8 mouse cellular contexts compared by ENCODE assay signal in genomic region chr6:136548796-136549195, GRCm38 (mm10). TPM values are rescaled to one million over a fixed set of nuclear protein-coding genes. Genes with fewer than 3 reads are reported as not detected.
A peak's percentile ranks its signal among the peaks of the same experiment; 100 is the strongest.
DNase-seq lines count a peak whose midpoint lies in the region; ATAC-seq and TF ChIP-seq lines count a peak whose summit lies in the region.

No protein-coding gene starts in this region.

- H3K27me3 ChIP-seq in lung, embryonic 16.5 days (ENCODE audit: control insufficient read depth, insufficient read depth, low read depth, low read length), result no peaks in the 10 kb centered on the region
- H3K27me3 ChIP-seq in intestine, embryonic 16.5 days (replicated peaks; ENCODE audit: control insufficient read depth, insufficient read depth, low read length), result no peaks in the 10 kb centered on the region
- H3K27me3 ChIP-seq in stomach, postnatal 0 days (ENCODE audit: control insufficient read depth, insufficient read depth, low read length), result no peaks in the 10 kb centered on the region

- H3K4me3 ChIP-seq in gastrocnemius, adult 2 months, result no peak overlapping the region
- H3K4me3 ChIP-seq in lung, embryonic 16.5 days (ENCODE audit: low read length), result no peak overlapping the region
- no peak overlapping the region for H3K4me3 ChIP-seq in intestine, embryonic 16.5 days (ENCODE audit: low read length)
- no peak overlapping the region for H3K4me3 ChIP-seq in stomach, postnatal 0 days (ENCODE audit: low read depth, low read length)

- peak overlapping the region; percentile 65 for H3K27ac ChIP-seq in gastrocnemius, adult 2 months
- H3K27ac ChIP-seq in lung, embryonic 16.5 days (ENCODE audit: low read length), result peak overlapping the region; percentile 55
- H3K27ac ChIP-seq in intestine, embryonic 16.5 days (ENCODE audit: low read length), result peak overlapping the region; percentile 72; the same call in 1 of the 2 replicates
- H3K27ac ChIP-seq in stomach, postnatal 0 days (replicated peaks), result no peak overlapping the region

- 73% methylated on average over 6 of the region's 6 CpGs for WGBS in lung, embryonic 16.5 days
- 72% methylated on average over 6 of the region's 6 CpGs for WGBS in intestine, embryonic 16.5 days
- 71% methylated on average over 6 of the region's 6 CpGs for WGBS in stomach, postnatal 0 days

- H3K9me3 ChIP-seq in lung, embryonic 16.5 days (ENCODE audit: control insufficient read depth, low read length), result no peaks in the 10 kb centered on the region
- no peaks in the 10 kb centered on the region for H3K9me3 ChIP-seq in intestine, embryonic 16.5 days (ENCODE audit: control insufficient read depth, low read length)
- H3K9me3 ChIP-seq in stomach, postnatal 0 days (ENCODE audit: control insufficient read depth, low read length), result no peaks in the 10 kb centered on the region

- no peaks in the 10 kb centered on the region for H3K36me3 ChIP-seq in lung, embryonic 16.5 days (ENCODE audit: control insufficient read depth, insufficient read depth, low read length)
- H3K36me3 ChIP-seq in intestine, embryonic 16.5 days (ENCODE audit: control insufficient read depth, insufficient read depth, low read length), result no peaks in the 10 kb centered on the region
- no peaks in the 10 kb centered on the region for H3K36me3 ChIP-seq in stomach, postnatal 0 days (ENCODE audit: control insufficient read depth, insufficient read depth, low read length)

- no peak overlapping the region for H3K9ac ChIP-seq in lung, embryonic 16.5 days (ENCODE audit: low read length)
- no peak overlapping the region for H3K9ac ChIP-seq in intestine, embryonic 16.5 days (ENCODE audit: low read depth, low read length)
- no peak overlapping the region for H3K9ac ChIP-seq in stomach, postnatal 0 days (ENCODE audit: low read length)

- no peak overlapping the region for H3K4me2 ChIP-seq in lung, embryonic 16.5 days (ENCODE audit: low read depth, low read length)
- H3K4me2 ChIP-seq in intestine, embryonic 16.5 days (ENCODE audit: low read depth, low read length), result no peak overlapping the region
- no peak overlapping the region for H3K4me2 ChIP-seq in stomach, postnatal 0 days (replicated peaks; ENCODE audit: low read depth)

- no peak for DNase-seq in gastrocnemius, adult 2 months
- DNase-seq in gastrocnemius, adult 8-10 months (ENCODE audit: low spot score in 2 of 2), result no peak
- no peak for DNase-seq in lung, postnatal 10 days
- no peak for DNase-seq in stomach, postnatal 0 days (ENCODE audit: low spot score)
- no peak for DNase-seq in left cerebral cortex, adult 18-20 months (ENCODE audit: low spot score in 2 of 2)
- DNase-seq in gastrocnemius, postnatal 25 days, result no peak

- no peak for TF ChIP-seq EP300 in stomach, postnatal 0 days (optimal IDR thresholded peaks at IDR 0.05)

- peaks cover 15% of the 10 kb centered on the region for H3K4me1 ChIP-seq in lung, embryonic 16.5 days (replicated peaks; ENCODE audit: control insufficient read depth, insufficient read depth, low read length)
- peaks cover 16% of the 10 kb centered on the region for H3K4me1 ChIP-seq in intestine, embryonic 16.5 days (ENCODE audit: control insufficient read depth, insufficient read depth, low read length)
- H3K4me1 ChIP-seq in stomach, postnatal 0 days (replicated peaks; ENCODE audit: control insufficient read depth, insufficient read depth), result no peaks in the 10 kb centered on the region

- intact Hi-C loops in gastrocnemius, adult 2 months (cut with DNase I), result loop anchor here (10.0 kb wide), 1 partner anchor 256 kb away; the partner anchor contains the start of genes H2afj and Hist4h4

- 0 out of 2 replicates have a peak, but pooled peaks have one; percentile 0 for TF ChIP-seq CTCF in gastrocnemius, adult 2 months (IDR thresholded peaks at IDR 0.05)
- TF ChIP-seq CTCF in stomach, postnatal 0 days (IDR thresholded peaks at IDR 0.05; ENCODE audit: low read depth), result peak; percentile 31; the same call in 1 of the 2 replicates

- ATAC-seq in lung, embryonic 16.5 days (ENCODE audit: low read depth), result no peak
- peak; percentile 89 for ATAC-seq in intestine, embryonic 16.5 days
- peak; percentile 64; the same call in 1 of the 2 replicates for ATAC-seq in stomach, postnatal 0 days (ENCODE audit: low FRiP score, low TSS enrichment)

RNA-seq across cellular contexts. Expression of gene Atf7ip, which starts 42.8 kb away (rescaled TPM):
- total RNA-seq in gastrocnemius, adult 2 months (2021), result 10 to 100 TPM; 43.4 to 46.9 TPM
- 10 to 100 TPM; 35.7 to 46.2 (median 42.5) TPM for total RNA-seq in gastrocnemius, adult 8-10 months (2022)
- polyA plus RNA-seq in lung, embryonic 16.5 days (2015; fragmentation: Nextera tagmentation; extraction: Ambion mirVana), result 41.2 and 43.6 TPM in 2 replicates
- 17.6 and 21.0 TPM in 2 replicates for polyA plus RNA-seq in intestine, embryonic 16.5 days (2015; fragmentation: Nextera tagmentation; extraction: Ambion mirVana)
- polyA plus RNA-seq in stomach, postnatal 0 days (2015; fragmentation: Nextera tagmentation; extraction: Ambion mirVana), result 8.4 and 9.5 TPM in 2 replicates
- 100 to 1,000 TPM in 1 of 2 experiments, 10 to 100 TPM in 1; 94.9 to 124 TPM for total RNA-seq in left cerebral cortex, adult 18-20 months (2021)
- total RNA-seq in gastrocnemius, postnatal 25 days (2021), result 10 to 100 TPM; 38.2 to 43.5 TPM
